Mouse (Mus musculus) cerebellum, adult 2 months (tissue): Measurements from ENCODE around the gene Borcs7. TPM values are rescaled to one million over a fixed set of nuclear protein-coding genes. Genes with fewer than 3 reads are reported as not detected.

Experiments
- DNase-seq, 2 experiments: peaks; one replicate each; pipeline ENCODE4 v3.0.0; 2021
- H3K27ac ChIP-seq: fragments of 200-500 bp; 2 replicates; pipeline ENCODE4 v1.5.1; 2012; ENCODE audit warnings: low read length, control low read depth, inconsistent platforms; ENCODE audit not compliant: insufficient read depth
- H3K27me3 ChIP-seq: fragments of 200-500 bp; 2 replicates; pipeline ENCODE4 v1.6.1; 2012; ENCODE audit warnings: inconsistent platforms, mild to moderate bottlenecking, low read length, moderate library complexity; ENCODE audit not compliant: control insufficient read depth, insufficient read depth
- H3K4me1 ChIP-seq: fragments of 200-500 bp; 2 replicates; pipeline ENCODE4 v1.6.1; 2011; ENCODE audit warnings: low read length; ENCODE audit not compliant: control insufficient read depth, insufficient read depth
- H3K4me3 ChIP-seq: fragments of 200-500 bp; replicated peaks from 2 replicates; pipeline ENCODE3; 2011; ENCODE audit warnings: mild to moderate bottlenecking, low read depth, low read length, control low read depth; ENCODE audit not compliant: insufficient read depth
- CTCF ChIP-seq: fragments of 200-500 bp; IDR thresholded peaks from 2 replicates; pipeline ENCODE4 v1.5.1; 2011; ENCODE audit warnings: low read depth, mild to moderate bottlenecking, control low read depth, low read length, moderate library complexity, borderline replicate concordance; ENCODE audit not compliant: insufficient read depth
- POLR2A ChIP-seq: fragments of 200-500 bp; IDR thresholded peaks from 2 replicates; pipeline ENCODE4 v1.6.1; 2011; ENCODE audit warnings: low read length, control low read depth, borderline replicate concordance; ENCODE audit not compliant: insufficient read depth
- WGBS: fragments of 180-500 bp; shearing (Covaris S2); methylation state at CpG from one replicate; pipeline ENCODE4 v1.1.7; 2018; 5-methylcytosine and 5-hydroxymethylcytosine counted together
- polyA plus RNA-seq: library from polyadenylated mRNA; depleted of rRNA; stranded (reverse); fragments of >200 nt; gene quantifications from 2 replicates; pipeline ENCODE4 v1.2.3, GENCODE M21; 2012

Gene Borcs7
- polyA plus RNA-seq, 1 experiment: 19.0 TPM

DNA sequence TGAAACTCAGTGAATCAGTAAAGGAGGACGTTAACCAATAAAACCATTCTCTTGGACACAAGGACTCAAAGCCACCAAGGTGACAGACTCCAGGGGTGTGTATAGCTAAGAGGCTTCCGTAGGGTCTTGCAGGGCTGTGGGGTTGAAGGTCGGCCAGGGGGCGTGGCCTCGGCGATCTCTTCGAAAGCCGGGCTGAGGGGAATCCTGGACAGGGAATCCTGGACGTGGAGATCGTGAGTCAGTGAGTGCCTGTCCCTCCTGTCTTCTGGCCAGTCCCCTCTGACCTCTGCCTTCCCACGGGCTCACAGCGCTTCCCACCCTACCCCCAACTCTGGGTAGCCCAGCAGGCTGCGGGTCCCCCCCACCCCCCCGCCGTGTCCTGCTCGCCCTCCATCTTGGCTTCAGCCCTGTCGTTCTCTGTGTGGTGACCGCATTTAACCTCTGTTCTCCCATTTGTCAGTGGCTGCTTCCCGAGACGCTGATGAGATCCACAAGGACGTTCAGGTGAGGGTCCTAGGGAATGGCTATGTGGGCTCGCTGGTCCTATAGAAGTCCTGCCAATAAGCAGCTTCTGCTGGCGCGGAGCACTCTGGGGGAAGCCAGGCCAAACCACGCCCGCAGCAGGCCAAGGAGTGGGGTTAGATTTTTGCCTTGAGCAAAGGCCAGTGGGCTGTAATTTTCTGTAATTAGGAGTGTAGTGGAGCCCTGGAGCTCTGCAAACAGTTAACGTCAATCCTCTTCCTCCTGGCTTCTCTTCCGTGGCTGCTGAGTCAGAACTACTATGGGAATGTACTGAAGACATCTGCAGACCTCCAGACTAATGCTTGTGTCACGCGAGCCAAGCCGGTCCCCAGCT is 17.8 kb downstream of the Borcs7 start, which contains the start of gene As3mt:
TSS of gene As3mt (plus strand) at position 163 of the 856 bp plus-strand sequence.
- H3K4me1 ChIP-seq: no peaks in the 10 kb centered on the region
- no peak within 1 kb of the TSS for H3K27ac ChIP-seq
- H3K27me3 ChIP-seq: no peaks in the 10 kb centered on the region
- H3K4me3 ChIP-seq: peak within 1 kb of the TSS; percentile 46
- peak; percentile 69 to 72 for DNase-seq
- 13% methylated on average over 31 of the region's 31 CpGs for WGBS
- TF ChIP-seq CTCF (no peak), POLR2A (no peak)

DNA sequence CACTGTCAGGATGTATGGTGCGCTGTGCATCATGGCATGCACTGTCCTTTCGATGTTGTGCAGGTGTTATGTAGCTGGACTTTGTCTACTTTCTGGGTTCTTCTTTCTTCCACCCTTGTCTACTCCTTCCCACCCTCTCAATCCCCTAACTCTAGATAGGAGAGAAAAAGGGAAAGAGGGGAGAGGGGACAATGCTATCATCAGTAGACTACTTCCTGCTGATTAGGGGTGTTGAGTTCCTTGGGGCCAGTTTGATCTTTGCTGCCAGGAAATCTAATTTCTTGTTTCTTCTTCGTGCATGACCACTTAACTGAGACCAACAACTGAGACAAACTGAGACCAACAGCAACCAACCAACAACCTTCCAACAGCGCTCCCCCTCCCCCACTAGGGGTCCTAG is 20.9 kb downstream of the Borcs7 start:
- WGBS: 82% methylated on average over 4 of the region's 4 CpGs
- no peaks in the 10 kb centered on the region for H3K4me1 ChIP-seq
- TF ChIP-seq POLR2A (no peak), CTCF (no peak)
- no peak for DNase-seq
- H3K4me3 ChIP-seq: no peak overlapping the region
- no peak overlapping the region for H3K27ac ChIP-seq
- no peaks in the 10 kb centered on the region for H3K27me3 ChIP-seq

DNA sequence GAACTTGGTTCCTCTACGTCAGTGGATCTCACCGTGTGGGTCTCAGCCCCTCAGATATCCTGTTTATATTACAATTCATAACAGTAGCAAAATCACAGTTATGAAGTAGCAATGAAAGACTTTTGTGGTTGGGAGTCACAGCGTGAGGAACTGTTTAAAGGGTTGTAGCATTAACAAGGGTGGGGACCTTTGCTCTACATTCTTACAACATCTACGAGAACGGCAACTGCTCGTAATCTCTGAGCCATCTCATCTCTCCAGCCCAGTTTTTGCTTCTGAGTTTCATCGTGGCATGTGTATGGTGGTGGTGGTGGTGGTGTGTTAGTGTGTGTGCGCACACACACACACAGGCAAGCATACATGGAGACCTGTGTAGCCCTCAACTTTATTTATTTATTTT is 24.5 kb downstream of the Borcs7 start:
- 94% methylated on average over 8 of the region's 8 CpGs for WGBS
- H3K4me1 ChIP-seq: no peaks in the 10 kb centered on the region
- H3K27ac ChIP-seq: no peak overlapping the region
- H3K27me3 ChIP-seq: no peaks in the 10 kb centered on the region
- DNase-seq: no peak
- no peak overlapping the region for H3K4me3 ChIP-seq
- TF ChIP-seq CTCF (no peak), POLR2A (no peak)

DNA sequence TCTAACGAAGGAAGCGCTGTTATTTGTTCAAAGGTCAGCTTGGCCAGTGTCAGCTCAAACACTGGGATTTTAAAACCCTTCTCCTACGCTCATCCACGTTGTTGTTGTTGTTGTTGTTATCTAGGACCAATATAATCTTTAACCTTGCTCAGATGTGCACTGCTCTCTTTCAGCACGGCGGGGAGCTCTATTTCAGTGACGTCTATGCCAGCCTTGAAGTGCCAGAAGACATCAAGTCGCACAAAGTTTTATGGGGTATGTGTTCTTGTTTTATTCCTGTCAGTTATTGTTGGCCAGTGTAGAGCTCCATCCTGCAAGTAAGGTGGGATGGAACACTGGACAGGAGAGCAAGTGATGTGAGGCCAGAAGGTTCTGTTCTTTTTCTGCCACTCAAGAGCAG is 25.3 kb downstream of the Borcs7 start:
- DNase-seq: no peak
- no peak overlapping the region for H3K4me3 ChIP-seq
- no peaks in the 10 kb centered on the region for H3K27me3 ChIP-seq
- WGBS: 89% methylated on average over 8 of the region's 8 CpGs
- H3K4me1 ChIP-seq: no peaks in the 10 kb centered on the region
- H3K27ac ChIP-seq: no peak overlapping the region
- TF ChIP-seq CTCF (no peak), POLR2A (no peak)

DNA sequence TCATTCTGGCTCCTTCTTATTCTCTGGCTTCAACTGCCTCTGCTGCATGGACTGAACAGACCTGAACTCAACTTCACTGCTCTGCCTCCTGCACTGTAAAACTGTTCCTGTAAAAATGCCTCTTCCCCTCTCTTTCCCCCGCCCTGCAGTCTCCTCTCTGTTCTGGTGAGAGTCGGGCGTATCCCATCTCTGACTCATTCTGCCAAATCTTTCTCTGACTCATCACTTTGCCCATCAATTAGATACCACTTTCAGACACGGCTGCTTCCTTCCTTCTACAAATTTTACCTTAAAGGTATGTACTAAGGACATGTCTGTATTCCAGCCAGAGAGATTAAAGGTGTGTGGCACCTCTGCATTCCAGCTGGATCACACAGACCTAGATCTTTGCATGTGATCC is 28.4 kb downstream of the Borcs7 start:
- 85% methylated on average over 4 of the region's 4 CpGs for WGBS
- no peak for TF ChIP-seq CTCF
- no peak for TF ChIP-seq POLR2A
- Histone ChIP-seq H3K27ac (no peak overlapping the region), H3K4me3 (no peak overlapping the region), H3K4me1 (no peaks in the 10 kb centered on the region), H3K27me3 (no peaks in the 10 kb centered on the region)
- no peak for DNase-seq

DNA sequence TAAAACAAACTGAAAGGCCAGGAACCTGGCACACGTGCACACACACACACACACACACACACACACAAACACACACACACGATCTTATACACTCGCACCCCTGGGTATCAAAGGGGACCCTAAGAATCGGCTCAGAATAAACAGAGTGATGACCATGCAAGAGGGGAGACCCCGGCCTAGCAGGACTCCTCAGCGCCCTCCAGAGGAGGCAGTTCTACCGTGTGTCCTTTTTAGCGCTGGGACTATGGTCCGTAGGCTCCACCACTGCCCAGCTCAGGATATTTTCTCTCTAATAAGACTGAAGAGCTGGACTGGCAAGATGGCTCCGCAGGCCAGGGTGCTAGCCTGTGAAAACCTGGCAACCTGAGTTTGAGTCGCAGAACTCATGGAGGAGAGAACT is 34.7 kb downstream of the Borcs7 start:
- H3K27me3 ChIP-seq: no peaks in the 10 kb centered on the region

DNA sequence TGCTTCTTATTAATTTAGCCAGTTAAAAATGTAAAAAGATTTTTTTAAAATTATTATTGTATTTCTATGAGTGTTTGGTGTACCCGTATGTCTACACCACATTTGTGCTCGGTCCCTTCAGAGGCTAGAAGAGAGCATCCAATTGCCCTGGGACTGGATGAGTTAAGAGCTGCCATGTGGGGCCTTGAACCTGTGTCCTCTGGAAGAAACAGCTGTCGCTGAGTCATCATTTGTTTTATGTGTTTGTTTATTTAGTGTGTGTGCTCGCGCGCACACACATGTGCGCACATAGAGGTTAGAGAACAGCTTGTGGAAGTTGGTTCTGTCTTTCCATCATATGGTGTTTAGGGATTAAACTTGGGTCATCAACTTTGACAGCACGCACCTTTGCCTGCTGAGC is 36.4 kb downstream of the Borcs7 start:
- TF ChIP-seq CTCF (no peak), POLR2A (no peak)
- WGBS: 98% methylated on average over 8 of the region's 8 CpGs
- no peak overlapping the region for H3K4me3 ChIP-seq
- DNase-seq: no peak
- no peaks in the 10 kb centered on the region for H3K27me3 ChIP-seq
- H3K4me1 ChIP-seq: no peaks in the 10 kb centered on the region
- H3K27ac ChIP-seq: no peak overlapping the region

More for the DNA sequence above, 34.7 kb downstream of the Borcs7 start:
- DNase-seq: no peak
- Histone ChIP-seq H3K27ac (no peak overlapping the region), H3K4me3 (no peak overlapping the region), H3K4me1 (no peaks in the 10 kb centered on the region)
- WGBS: 70% methylated on average over 11 of the region's 11 CpGs
- TF ChIP-seq CTCF: no peak
- no peak for TF ChIP-seq POLR2A

DNA sequence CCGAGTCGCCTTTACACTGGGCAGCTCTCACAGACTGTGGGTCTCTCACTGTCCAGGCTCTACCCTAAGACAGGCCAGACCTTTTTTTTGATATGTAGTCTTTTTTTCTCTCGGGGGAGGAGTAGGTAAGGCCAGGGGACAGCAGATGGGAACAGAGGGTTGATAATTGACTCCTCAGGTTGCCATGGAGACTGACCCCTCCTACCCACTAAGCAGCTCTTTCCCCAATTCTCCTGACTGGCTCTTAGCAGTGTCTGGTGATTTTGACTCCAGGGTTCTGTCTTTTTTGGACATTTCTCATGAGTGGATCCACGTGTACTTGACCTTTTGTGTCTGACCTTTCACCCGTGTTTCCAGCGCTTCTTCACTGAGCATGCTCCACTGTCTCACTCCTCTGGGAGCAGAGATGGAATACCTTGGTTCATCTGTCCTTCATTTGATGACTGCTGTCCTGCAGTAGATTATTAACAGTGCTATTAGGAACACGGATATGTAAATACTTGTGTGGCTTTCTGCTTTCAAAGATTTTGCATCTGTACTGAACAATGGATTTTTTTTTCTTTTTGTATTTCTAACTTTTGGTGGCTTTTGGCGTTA is 37.5 kb downstream of the Borcs7 start:
- no peak overlapping the region for H3K4me3 ChIP-seq
- WGBS: 43% methylated on average over 8 of the region's 8 CpGs
- TF ChIP-seq CTCF (no peak), POLR2A (no peak)
- H3K27me3 ChIP-seq: no peaks in the 10 kb centered on the region
- H3K4me1 ChIP-seq: no peaks in the 10 kb centered on the region
- no peak overlapping the region for H3K27ac ChIP-seq
- DNase-seq: no peak
